Mouse (Mus musculus): ENCODE results near the gene Dnal1.

- TF ChIP-seq POLR2A (IDR thresholded peaks at IDR 0.05; ENCODE audit: control insufficient read depth, low read depth, low read length) (no peak), CTCF (IDR thresholded peaks at IDR 0.05; ENCODE audit: control insufficient read depth, insufficient read depth, insufficient replicate concordance, low read depth, low read length) (no peak)
Measured at GRCm38 (mm10) chr12:84188881-84189444, 74.8 kb downstream of the Dnal1 start.
